Mouse (Mus musculus) bone marrow macrophage, adult 2 months (primary cell): Measurements from ENCODE around the gene Got2.

Experiments used
- CTCF ChIP-seq: IDR thresholded peaks from 2 replicates; pipeline ENCODE4 v1.5.1; 2012; ENCODE audit warnings: low read depth, mild to moderate bottlenecking, low read length, moderate library complexity
- POLR2A ChIP-seq: IDR thresholded peaks from 2 replicates; pipeline ENCODE4 v1.6.1; 2012; ENCODE audit warnings: mild to moderate bottlenecking, low read depth, low read length, borderline replicate concordance

- no peak for TF ChIP-seq POLR2A
- no peak for TF ChIP-seq CTCF
Observed at GRCm38 (mm10) chr8:95822699-95823098, 65.6 kb downstream of the Got2 start.
